Mouse (Mus musculus) lung, postnatal 0 days (tissue): ENCODE data around the gene Hs3st1. TPM values are rescaled to one million over a fixed set of nuclear protein-coding genes. Genes with fewer than 3 reads are reported as not detected.
"Not testable (repeated sequence)": the region's sequence is repeated elsewhere in the genome, so short reads cannot be mapped to it uniquely, and the experiment has no call there.

Experiments used
- ATAC-seq: fragments of 200-750 bp; cut with Nextera tagmentation; 2 replicates; pipeline ENCODE4 v1.8.0; 2017; ENCODE audit warnings: moderate library complexity
- DNase-seq: peaks from one replicate; pipeline ENCODE4 v3.0.0-alpha.2; 2016; ENCODE audit warnings: low spot score
- H3K27ac ChIP-seq: fragments of 300-500 bp; sonication (generic); 2 replicates; pipeline ENCODE4 v1.5.1; 2014; ENCODE audit warnings: antibody characterized with exemption, mild to moderate bottlenecking, low read length, mixed read lengths
- H3K27me3 ChIP-seq: fragments of 300-500 bp; sonication (generic); replicated peaks from 2 replicates; pipeline ENCODE4 v1.6.1; 2014; ENCODE audit warnings: low read length, mixed read lengths; ENCODE audit not compliant: insufficient read depth
- H3K36me3 ChIP-seq: fragments of 300-500 bp; sonication (generic); 2 replicates; pipeline ENCODE4 v1.6.1; 2014; ENCODE audit warnings: low read length, mixed read lengths; ENCODE audit not compliant: insufficient read depth
- H3K4me1 ChIP-seq: fragments of 300-500 bp; sonication (generic); 2 replicates; pipeline ENCODE4 v1.6.1; 2014; ENCODE audit warnings: antibody characterized with exemption, low read depth, low read length, mixed read lengths; ENCODE audit not compliant: insufficient read depth
- H3K4me2 ChIP-seq: fragments of 300-500 bp; sonication (generic); replicated peaks from 2 replicates; pipeline ENCODE4 v1.6.1; 2014; ENCODE audit warnings: low read depth, mild to moderate bottlenecking, low read length, moderate library complexity, mixed read lengths
- H3K4me3 ChIP-seq: fragments of 300-500 bp; sonication (generic); 2 replicates; pipeline ENCODE4 v1.5.1; 2014; ENCODE audit warnings: low read depth, low read length
- H3K9ac ChIP-seq: fragments of 300-500 bp; sonication (generic); replicated peaks from 2 replicates; pipeline ENCODE4 v1.6.1; 2014; ENCODE audit warnings: low read depth, mild to moderate bottlenecking
- H3K9me3 ChIP-seq: fragments of 300-500 bp; sonication (generic); 2 replicates; pipeline ENCODE4 v1.6.1; 2016; ENCODE audit warnings: low read length, mixed read lengths
- CTCF ChIP-seq: IDR thresholded peaks from 2 replicates; pipeline ENCODE4 v1.5.1; 2016; ENCODE audit warnings: antibody characterized with exemption, mild to moderate bottlenecking
- EP300 ChIP-seq: IDR thresholded peaks from 2 replicates; pipeline ENCODE4 v1.6.1; 2016; ENCODE audit warnings: antibody characterized with exemption, mild to moderate bottlenecking, control low read depth
- WGBS: fragments of 180-500 bp; shearing (Covaris S2); extraction: QIAGEN DNeasy Blood & Tissue Kit; methylation state at CpG from one replicate; pipeline ENCODE4 v1.1.7; 2014; 5-methylcytosine and 5-hydroxymethylcytosine counted together
- polyA plus RNA-seq: library from polyadenylated mRNA; unstranded; fragments of >200 nt; fragmentation: Nextera tagmentation; extraction: Ambion mirVana; gene quantifications from 2 replicates; pipeline ENCODE4 v1.2.1, GENCODE M21; 2015

Gene Hs3st1
- 14.7 and 17.5 TPM in 2 replicates for polyA plus RNA-seq

- not testable (repeated sequence) for H3K27me3 ChIP-seq, H3K9me3 ChIP-seq, H3K9ac ChIP-seq, ATAC-seq, H3K27ac ChIP-seq, H3K4me1 ChIP-seq, H3K36me3 ChIP-seq, H3K4me3 ChIP-seq, DNase-seq, H3K4me2 ChIP-seq
- WGBS, result 87% methylated on average over 15 of the region's 15 CpGs
Observed at GRCm38 (mm10) chr5:39755375-39755774, at the start of gene Hs3st1. Gene Hs3st1 (minus strand): TSS chr5:39755475.

DNA sequence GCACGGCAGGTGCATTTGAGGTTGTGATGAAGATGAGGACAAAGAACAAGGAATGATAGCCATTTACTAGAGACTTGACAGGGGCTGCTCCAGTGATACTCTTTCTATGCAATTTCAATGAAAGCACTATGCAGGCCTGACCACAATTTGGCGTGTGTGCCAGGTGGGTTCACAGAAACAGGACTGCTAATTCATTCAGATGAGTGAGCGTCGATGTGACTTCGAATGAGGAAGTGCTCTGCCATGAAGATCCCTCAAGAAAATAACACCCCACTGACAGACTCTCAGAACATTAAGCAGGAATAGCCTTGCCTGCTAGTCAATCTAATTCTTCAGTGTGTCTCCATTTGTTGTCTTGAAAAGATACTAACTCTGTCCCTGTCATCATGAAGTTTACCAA lies 49.4 kb upstream of the Hs3st1 start:
- H3K9ac ChIP-seq, result no peak overlapping the region
- H3K4me1 ChIP-seq, result no peaks in the 10 kb centered on the region
- no peak overlapping the region for H3K4me3 ChIP-seq
- TF ChIP-seq CTCF (no peak), EP300 (no peak)
- no peaks in the 10 kb centered on the region for H3K27me3 ChIP-seq
- H3K9me3 ChIP-seq, result no peaks in the 10 kb centered on the region
- H3K4me2 ChIP-seq, result no peak overlapping the region
- no peak for DNase-seq
- 84% methylated on average over 5 of the region's 5 CpGs for WGBS
- H3K36me3 ChIP-seq, result no peaks in the 10 kb centered on the region
- ATAC-seq, result no peak
- no peak overlapping the region for H3K27ac ChIP-seq

- H3K9me3 ChIP-seq, result no peaks in the 10 kb centered on the region
- H3K27me3 ChIP-seq, result no peaks in the 10 kb centered on the region
- ATAC-seq, result no peak
- H3K4me3 ChIP-seq, result no peak overlapping the region
- no peak overlapping the region for H3K9ac ChIP-seq
- TF ChIP-seq CTCF (no peak), EP300 (no peak)
- H3K27ac ChIP-seq, result no peak overlapping the region
- no peaks in the 10 kb centered on the region for H3K36me3 ChIP-seq
- no peak overlapping the region for H3K4me2 ChIP-seq
- 58% methylated on average over 3 of the region's 3 CpGs for WGBS
- no peaks in the 10 kb centered on the region for H3K4me1 ChIP-seq
- no peak for DNase-seq
Observed at GRCm38 (mm10) chr5:39803941-39804340, 48.7 kb upstream of the Hs3st1 start.

- Histone ChIP-seq H3K4me1 (no peaks in the 10 kb centered on the region), H3K4me3 (no peak overlapping the region), H3K4me2 (no peak overlapping the region), H3K36me3 (no peaks in the 10 kb centered on the region), H3K9ac (no peak overlapping the region), H3K27me3 (no peaks in the 10 kb centered on the region), H3K9me3 (no peaks in the 10 kb centered on the region), H3K27ac (no peak overlapping the region)
- no peak for TF ChIP-seq EP300
- no peak for TF ChIP-seq CTCF
- ATAC-seq (no peak), DNase-seq (no peak)
- WGBS, result 80% methylated on average over 3 of the region's 3 CpGs
Observed at GRCm38 (mm10) chr5:39803457-39803856, 48.2 kb upstream of the Hs3st1 start.

GRCm38 (mm10) chr5:39802110-39802509 lies 46.8 kb upstream of the Hs3st1 start:
- ATAC-seq (no peak), DNase-seq (no peak)
- TF ChIP-seq CTCF (no peak), EP300 (no peak)
- no peaks in the 10 kb centered on the region for H3K36me3 ChIP-seq
- no peak overlapping the region for H3K4me3 ChIP-seq
- 68% methylated on average over 3 of the region's 3 CpGs for WGBS
- H3K27me3 ChIP-seq, result no peaks in the 10 kb centered on the region
- no peak overlapping the region for H3K9ac ChIP-seq
- H3K4me1 ChIP-seq, result no peaks in the 10 kb centered on the region
- H3K4me2 ChIP-seq, result no peak overlapping the region
- H3K9me3 ChIP-seq, result no peaks in the 10 kb centered on the region
- H3K27ac ChIP-seq, result no peak overlapping the region

- Histone ChIP-seq H3K4me1 (no peaks in the 10 kb centered on the region), H3K4me2 (no peak overlapping the region), H3K9ac (no peak overlapping the region), H3K9me3 (no peaks in the 10 kb centered on the region), H3K27ac (no peak overlapping the region), H3K4me3 (no peak overlapping the region), H3K27me3 (no peaks in the 10 kb centered on the region), H3K36me3 (no peaks in the 10 kb centered on the region)
- TF ChIP-seq CTCF (no peak), EP300 (no peak)
- WGBS, result 68% methylated on average over 7 of the region's 7 CpGs
- no peak for DNase-seq
- ATAC-seq, result no peak
Observed at GRCm38 (mm10) chr5:39777094-39777710, 21.9 kb upstream of the Hs3st1 start.
